ENCODE assay signal across 10 mouse cellular contexts in genomic region chr16:95347202-95347601, GRCm38 (mm10).
DNase-seq lines count a peak whose midpoint lies in the region; ATAC-seq lines count a peak whose summit lies in the region.
"Had no signal": no experiment of that assay in that cellular context is flagged by ENCODE, and none has a peak within 500 bp of the region (broad histone marks: within the 10 kb centered on the region; RNA-seq: fewer than 3 reads in every experiment).

No protein-coding gene starts in this region.

- H3K36me3 ChIP-seq in midbrain, embryonic 13.5 days: no peaks in the 10 kb centered on the region
- H3K36me3 ChIP-seq in midbrain, embryonic 14.5 days (ENCODE audit: control insufficient read depth, insufficient read depth, low read length): no peaks in the 10 kb centered on the region
- H3K36me3 ChIP-seq in heart, embryonic 14.5 days (ENCODE audit: control insufficient read depth, insufficient read depth, low read length): no peaks in the 10 kb centered on the region
- H3K36me3 ChIP-seq in limb, embryonic 10.5 days: no peaks in the 10 kb centered on the region
- H3K36me3 ChIP-seq in stomach, embryonic 16.5 days (ENCODE audit: control insufficient read depth, insufficient read depth, low read length): no peaks in the 10 kb centered on the region
- H3K36me3 ChIP-seq: neural tube, embryonic 12.5 days had no signal

- H3K27ac ChIP-seq in midbrain, embryonic 13.5 days: no peak overlapping the region
- H3K27ac ChIP-seq in midbrain, embryonic 14.5 days (replicated peaks; ENCODE audit: low read depth, low read length): no peak overlapping the region
- H3K27ac ChIP-seq in heart, embryonic 14.5 days (replicated peaks in 1 of 2; ENCODE audit: control insufficient read depth in 1 of 2, insufficient read depth in 1 of 2, low read depth in 2 of 2, low read length in 2 of 2): peak overlapping the region; percentile 70
- peak overlapping the region; percentile 10; the same call in 1 of the 2 replicates for H3K27ac ChIP-seq in limb, embryonic 10.5 days
- peak overlapping the region; percentile 6; the same call in 1 of the 2 replicates for H3K27ac ChIP-seq in stomach, embryonic 16.5 days (ENCODE audit: low read length)
- H3K27ac ChIP-seq: neural tube, embryonic 12.5 days had no signal

- H3K9ac ChIP-seq in midbrain, embryonic 13.5 days (replicated peaks): peak overlapping the region; percentile 33; the same call in 1 of the 2 replicates
- H3K9ac ChIP-seq in midbrain, embryonic 14.5 days (replicated peaks; ENCODE audit: low read length): no peak overlapping the region
- no peak overlapping the region for H3K9ac ChIP-seq in heart, embryonic 14.5 days (ENCODE audit: low read length)
- H3K9ac ChIP-seq in stomach, embryonic 16.5 days (ENCODE audit: low read length): peak overlapping the region; percentile 44; the same call in 1 of the 2 replicates
- H3K9ac ChIP-seq: neural tube, embryonic 12.5 days had no signal

- WGBS in midbrain, embryonic 13.5 days: 8% methylated on average over 3 of the region's 3 CpGs
- 4% methylated on average over 3 of the region's 3 CpGs for WGBS in midbrain, embryonic 14.5 days
- 2% methylated on average over 3 of the region's 3 CpGs for WGBS in heart, embryonic 14.5 days
- WGBS in limb, embryonic 10.5 days: 21% methylated on average over 3 of the region's 3 CpGs
- 16% methylated on average over 3 of the region's 3 CpGs for WGBS in stomach, embryonic 16.5 days

- no peak for ATAC-seq in midbrain, embryonic 13.5 days
- ATAC-seq in midbrain, embryonic 14.5 days (ENCODE audit: low FRiP score, low TSS enrichment): no peak
- ATAC-seq in heart, embryonic 14.5 days (ENCODE audit: insufficient number of reproducible peaks, insufficient read depth, low FRiP score, low read depth): peak; percentile 85
- peak; percentile 39; the same call in 1 of the 2 replicates for ATAC-seq in stomach, embryonic 16.5 days (ENCODE audit: insufficient read depth, low FRiP score)
- ATAC-seq: Patski had no signal

- H3K4me3 ChIP-seq in midbrain, embryonic 13.5 days (replicated peaks): no peak overlapping the region
- H3K4me3 ChIP-seq in midbrain, embryonic 14.5 days (replicated peaks; ENCODE audit: low read depth, low read length): no peak overlapping the region
- no peak overlapping the region for H3K4me3 ChIP-seq in heart, embryonic 14.5 days (ENCODE audit: control insufficient read depth in 1 of 2, insufficient read depth in 1 of 2, low read depth in 1 of 2, low read length in 2 of 2)
- no peak overlapping the region for H3K4me3 ChIP-seq in limb, embryonic 10.5 days
- no peak overlapping the region for H3K4me3 ChIP-seq in stomach, embryonic 16.5 days (replicated peaks; ENCODE audit: low read length)
- H3K4me3 ChIP-seq: neural tube, embryonic 12.5 days had no signal

- H3K4me1 ChIP-seq in midbrain, embryonic 13.5 days (replicated peaks): 0 out of 2 replicates have a peak, but pooled peaks cover 6% of the 10 kb centered on the region
- H3K4me1 ChIP-seq in midbrain, embryonic 14.5 days (ENCODE audit: control insufficient read depth, insufficient read depth, low read length): no peaks in the 10 kb centered on the region
- peaks cover 20 to 24% of the 10 kb centered on the region in 2 experiments for H3K4me1 ChIP-seq in heart, embryonic 14.5 days (ENCODE audit: control insufficient read depth in 2 of 2, insufficient read depth in 2 of 2, low read length in 2 of 2)
- H3K4me1 ChIP-seq in limb, embryonic 10.5 days: peaks cover 14% of the 10 kb centered on the region
- peaks cover 6% of the 10 kb centered on the region; the same call in 1 of the 2 replicates for H3K4me1 ChIP-seq in stomach, embryonic 16.5 days (ENCODE audit: control insufficient read depth, insufficient read depth, low read length)
- H3K4me1 ChIP-seq: neural tube, embryonic 12.5 days had no signal

- H3K4me2 ChIP-seq in midbrain, embryonic 13.5 days (replicated peaks): no peak overlapping the region
- no peak overlapping the region for H3K4me2 ChIP-seq in midbrain, embryonic 14.5 days (ENCODE audit: low read length)
- H3K4me2 ChIP-seq in heart, embryonic 14.5 days (ENCODE audit: low read length): peak overlapping the region; percentile 19; the same call in 1 of the 2 replicates
- no peak overlapping the region for H3K4me2 ChIP-seq in stomach, embryonic 16.5 days (ENCODE audit: low read depth, low read length)
- H3K4me2 ChIP-seq: neural tube, embryonic 12.5 days had no signal

- H3K27me3 ChIP-seq in midbrain, embryonic 13.5 days: 0 out of 2 replicates have a peak, but pooled peaks cover 2% of the 10 kb centered on the region
- H3K27me3 ChIP-seq in midbrain, embryonic 14.5 days (ENCODE audit: control insufficient read depth, insufficient read depth, low read length): no peaks in the 10 kb centered on the region
- H3K27me3 ChIP-seq in heart, embryonic 14.5 days (ENCODE audit: control insufficient read depth, insufficient read depth, low read length): no peaks in the 10 kb centered on the region
- no peaks in the 10 kb centered on the region for H3K27me3 ChIP-seq in limb, embryonic 10.5 days (ENCODE audit: low read depth, poor library complexity, severe bottlenecking)
- no peaks in the 10 kb centered on the region; the same call in 1 of the 2 replicates for H3K27me3 ChIP-seq in stomach, embryonic 16.5 days (ENCODE audit: control insufficient read depth, insufficient read depth, low read length)
- H3K27me3 ChIP-seq: neural tube, embryonic 12.5 days; Patski had no signal

- no peak for DNase-seq in midbrain, embryonic 14.5 days
- DNase-seq in limb, embryonic 10.5 days (ENCODE audit: low spot score): no peak
- no peak for DNase-seq in layer of hippocampus, postnatal 14 days (ENCODE audit: low spot score in 2 of 2)
- no peak for DNase-seq in left cerebral cortex, adult 18-20 months (ENCODE audit: low spot score in 2 of 2)
- DNase-seq in frontal cortex, postnatal 14 days (ENCODE audit: low spot score in 2 of 2): no peak

- no peaks in the 10 kb centered on the region for H3K9me3 ChIP-seq in midbrain, embryonic 13.5 days
- no peaks in the 10 kb centered on the region for H3K9me3 ChIP-seq in midbrain, embryonic 14.5 days (ENCODE audit: control insufficient read depth, low read length)
- no peaks in the 10 kb centered on the region for H3K9me3 ChIP-seq in heart, embryonic 14.5 days (ENCODE audit: control insufficient read depth, low read length)
- H3K9me3 ChIP-seq in limb, embryonic 10.5 days (replicated peaks): no peaks in the 10 kb centered on the region
- H3K9me3 ChIP-seq in stomach, embryonic 16.5 days (replicated peaks; ENCODE audit: control insufficient read depth, low read length): no peaks in the 10 kb centered on the region
- H3K9me3 ChIP-seq: neural tube, embryonic 12.5 days had no signal

Comparison
In these comparisons a context has a peak if more than half of its experiments do, and no peak if none do; other contexts are left out.
1. H3K9ac ChIP-seq: peak in midbrain, embryonic 13.5 days (single experiment) and stomach, embryonic 16.5 days (single experiment); none in midbrain, embryonic 14.5 days (single experiment) and heart, embryonic 14.5 days (single experiment).
2. ATAC-seq: peak in heart, embryonic 14.5 days (single experiment) and stomach, embryonic 16.5 days (single experiment); none in midbrain, embryonic 13.5 days (single experiment) and midbrain, embryonic 14.5 days (single experiment).
3. H3K27ac ChIP-seq: peak in heart, embryonic 14.5 days (2 of 2), limb, embryonic 10.5 days (single experiment) and stomach, embryonic 16.5 days (single experiment); none in midbrain, embryonic 13.5 days (single experiment) and midbrain, embryonic 14.5 days (single experiment).